Mouse (Mus musculus) lung, postnatal 0 days (tissue): ENCODE measurements around the gene Hsf4. TPM values are rescaled to one million over a fixed set of nuclear protein-coding genes. Genes with fewer than 3 reads are reported as not detected.

Source experiments
- ATAC-seq: fragments of 200-750 bp; cut with Nextera tagmentation; 2 replicates; pipeline ENCODE4 v1.8.0; 2017; ENCODE audit warnings: moderate library complexity
- DNase-seq: peaks from one replicate; pipeline ENCODE4 v3.0.0-alpha.2; 2016; ENCODE audit warnings: low spot score
- H3K27ac ChIP-seq: fragments of 300-500 bp; sonication (generic); 2 replicates; pipeline ENCODE4 v1.5.1; 2014; ENCODE audit warnings: antibody characterized with exemption, mild to moderate bottlenecking, low read length, mixed read lengths
- H3K27me3 ChIP-seq: fragments of 300-500 bp; sonication (generic); replicated peaks from 2 replicates; pipeline ENCODE4 v1.6.1; 2014; ENCODE audit warnings: low read length, mixed read lengths; ENCODE audit not compliant: insufficient read depth
- H3K36me3 ChIP-seq: fragments of 300-500 bp; sonication (generic); 2 replicates; pipeline ENCODE4 v1.6.1; 2014; ENCODE audit warnings: low read length, mixed read lengths; ENCODE audit not compliant: insufficient read depth
- H3K4me1 ChIP-seq: fragments of 300-500 bp; sonication (generic); 2 replicates; pipeline ENCODE4 v1.6.1; 2014; ENCODE audit warnings: antibody characterized with exemption, low read depth, low read length, mixed read lengths; ENCODE audit not compliant: insufficient read depth
- H3K4me2 ChIP-seq: fragments of 300-500 bp; sonication (generic); replicated peaks from 2 replicates; pipeline ENCODE4 v1.6.1; 2014; ENCODE audit warnings: low read depth, mild to moderate bottlenecking, low read length, moderate library complexity, mixed read lengths
- H3K4me3 ChIP-seq: fragments of 300-500 bp; sonication (generic); 2 replicates; pipeline ENCODE4 v1.5.1; 2014; ENCODE audit warnings: low read depth, low read length
- H3K9ac ChIP-seq: fragments of 300-500 bp; sonication (generic); replicated peaks from 2 replicates; pipeline ENCODE4 v1.6.1; 2014; ENCODE audit warnings: low read depth, mild to moderate bottlenecking
- H3K9me3 ChIP-seq: fragments of 300-500 bp; sonication (generic); 2 replicates; pipeline ENCODE4 v1.6.1; 2016; ENCODE audit warnings: low read length, mixed read lengths
- CTCF ChIP-seq: IDR thresholded peaks from 2 replicates; pipeline ENCODE4 v1.5.1; 2016; ENCODE audit warnings: antibody characterized with exemption, mild to moderate bottlenecking
- EP300 ChIP-seq: IDR thresholded peaks from 2 replicates; pipeline ENCODE4 v1.6.1; 2016; ENCODE audit warnings: antibody characterized with exemption, mild to moderate bottlenecking, control low read depth
- WGBS: fragments of 180-500 bp; shearing (Covaris S2); extraction: QIAGEN DNeasy Blood & Tissue Kit; methylation state at CpG from one replicate; pipeline ENCODE4 v1.1.7; 2014; 5-methylcytosine and 5-hydroxymethylcytosine counted together
- polyA plus RNA-seq: library from polyadenylated mRNA; unstranded; fragments of >200 nt; fragmentation: Nextera tagmentation; extraction: Ambion mirVana; gene quantifications from 2 replicates; pipeline ENCODE4 v1.2.1, GENCODE M21; 2015

Gene Hsf4
- polyA plus RNA-seq, 1 experiment from 2014 or later = 1.7 TPM

GRCm38 (mm10) chr8:105233126-105233935, 36.3 kb upstream of the Hsf4 start:
- Histone ChIP-seq H3K27me3 (no peaks in the 10 kb centered on the region), H3K36me3 (peaks cover 16% of the 10 kb centered on the region; the same call in 1 of the 2 replicates), H3K27ac (no peak overlapping the region), H3K9ac (no peak overlapping the region), H3K9me3 (no peaks in the 10 kb centered on the region), H3K4me3 (no peak overlapping the region), H3K4me2 (no peak overlapping the region), H3K4me1 (peaks cover 3% of the 10 kb centered on the region; the same call in 1 of the 2 replicates)
- DNase-seq (no peak), ATAC-seq (no peak)
- TF ChIP-seq EP300 (no peak), CTCF (no peak)
- 30% methylated on average over 1 of the region's 1 CpGs for WGBS

- no peak overlapping the region for H3K9ac ChIP-seq
- no peak overlapping the region for H3K4me2 ChIP-seq
- H3K9me3 ChIP-seq = no peaks in the 10 kb centered on the region
- no peak overlapping the region for H3K27ac ChIP-seq
- H3K4me3 ChIP-seq = no peak overlapping the region
- ATAC-seq = no peak
- 58% methylated on average over 1 of the region's 1 CpGs for WGBS
- no peak for TF ChIP-seq CTCF
- no peak for TF ChIP-seq EP300
- DNase-seq = no peak
- peaks cover 29% of the 10 kb centered on the region for H3K36me3 ChIP-seq
- H3K27me3 ChIP-seq = no peaks in the 10 kb centered on the region
- peaks cover 3% of the 10 kb centered on the region; the same call in 1 of the 2 replicates for H3K4me1 ChIP-seq
These were observed 34.4 kb upstream of the Hsf4 start for GRCm38 (mm10) chr8:105235206-105235605.

GRCm38 (mm10) chr8:105237442-105238142, 32.0 kb upstream of the Hsf4 start:
- DNase-seq (no peak), ATAC-seq (no peak)
- Histone ChIP-seq H3K36me3 (peaks cover 49% of the 10 kb centered on the region), H3K4me3 (no peak overlapping the region), H3K9ac (no peak overlapping the region), H3K27me3 (no peaks in the 10 kb centered on the region), H3K4me2 (no peak overlapping the region), H3K9me3 (no peaks in the 10 kb centered on the region), H3K27ac (no peak overlapping the region), H3K4me1 (peaks cover 3% of the 10 kb centered on the region; the same call in 1 of the 2 replicates)
- TF ChIP-seq CTCF (no peak), EP300 (no peak)
- 88% methylated on average over 14 of the region's 14 CpGs for whole genome bisulfite sequencing

- peak; percentile 40 for DNase-seq
- ATAC-seq = peak; percentile 77
- no peak overlapping the region for H3K27ac ChIP-seq
- H3K4me2 ChIP-seq = no peak overlapping the region
- no peaks in the 10 kb centered on the region for H3K4me1 ChIP-seq
- H3K27me3 ChIP-seq = no peaks in the 10 kb centered on the region
- H3K4me3 ChIP-seq = no peak overlapping the region
- H3K9me3 ChIP-seq = no peaks in the 10 kb centered on the region
- WGBS = 65% methylated on average over 7 of the region's 7 CpGs
- peak; percentile 69 for TF ChIP-seq EP300
- TF ChIP-seq CTCF = no peak
- peaks cover 36% of the 10 kb centered on the region for H3K36me3 ChIP-seq
- H3K9ac ChIP-seq = no peak overlapping the region
These were observed 28.6 kb upstream of the Hsf4 start for GRCm38 (mm10) chr8:105241016-105241415.

- Histone ChIP-seq H3K9me3 (no peaks in the 10 kb centered on the region), H3K4me3 (no peak overlapping the region), H3K4me1 (peaks cover 4% of the 10 kb centered on the region; the same call in 1 of the 2 replicates), H3K27me3 (no peaks in the 10 kb centered on the region), H3K9ac (no peak overlapping the region), H3K36me3 (peaks cover 45% of the 10 kb centered on the region), H3K4me2 (no peak overlapping the region), H3K27ac (no peak overlapping the region)
- WGBS = 74% methylated on average over 6 of the region's 6 CpGs
- TF ChIP-seq CTCF = no peak
- no peak for TF ChIP-seq EP300
- ATAC-seq (peak; percentile 14; the same call in 1 of the 2 replicates), DNase-seq (no peak)
These were observed 17.6 kb upstream of the Hsf4 start for GRCm38 (mm10) chr8:105251954-105252353.
